Mouse (Mus musculus): ENCODE results near the gene Hmg20b.

DNA sequence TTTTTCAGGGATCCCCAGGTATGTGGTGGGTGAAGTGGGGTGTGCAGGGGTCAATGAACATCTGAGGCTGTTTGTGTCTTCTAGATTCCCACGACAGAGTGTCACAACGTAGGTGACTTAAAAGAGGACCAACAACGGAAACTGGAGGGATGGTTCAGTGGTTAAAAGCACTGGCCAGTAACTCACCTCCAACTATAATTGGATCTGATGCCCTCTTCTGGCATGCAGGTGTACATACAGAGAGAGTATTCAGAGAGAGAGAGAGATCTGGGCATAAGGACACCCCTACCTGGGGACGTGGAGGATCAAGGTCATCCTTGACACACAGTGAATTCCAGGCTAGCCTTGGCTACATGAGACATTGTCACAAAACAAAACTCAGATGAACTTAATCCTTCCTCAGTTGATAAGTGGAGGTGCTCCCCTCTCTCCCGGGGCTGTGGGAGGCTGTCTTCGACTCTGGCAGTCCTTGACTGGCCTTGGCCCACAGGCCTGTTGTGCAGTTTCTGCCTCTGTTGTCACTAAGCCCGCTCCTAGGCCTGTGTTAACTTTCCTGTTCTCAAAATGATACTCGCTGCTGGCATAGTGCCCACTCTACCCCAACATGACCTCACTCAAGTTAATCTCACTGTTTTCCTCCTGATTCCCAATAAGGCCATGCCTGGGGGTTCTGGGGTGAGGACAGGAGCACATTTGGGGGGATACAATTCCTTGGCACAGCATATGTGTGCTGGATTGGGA, 5.7 kb downstream of the Hmg20b start:
- peak; percentile 59 for TF ChIP-seq CTCF (IDR thresholded peaks at IDR 0.05; ENCODE audit: low read depth)
- TF ChIP-seq EP300 (optimal IDR thresholded peaks at IDR 0.05): no peak
